Comparison of ENCODE assay signal across 18 mouse cellular contexts in the genomic region with DNA sequence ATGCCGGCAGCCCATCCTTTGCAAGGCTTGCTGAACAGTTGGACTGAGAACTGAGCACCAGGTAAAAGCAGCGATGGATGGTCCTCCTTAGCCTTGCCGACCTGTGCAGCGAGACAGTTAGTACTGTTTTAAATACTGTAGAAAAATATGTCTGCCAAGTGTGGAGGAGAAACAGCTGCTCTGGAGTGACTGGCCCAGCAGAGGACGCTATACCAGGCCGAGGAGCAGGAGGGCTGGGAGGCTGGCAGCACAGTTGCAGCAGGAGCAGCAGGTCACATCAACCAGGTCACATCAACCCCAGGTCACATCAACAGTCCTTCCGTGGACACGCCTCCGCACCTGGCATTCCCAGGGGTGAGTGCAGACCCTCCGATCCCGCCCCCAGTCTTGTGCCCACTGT. TPM values are rescaled to one million over a fixed set of nuclear protein-coding genes. Genes with fewer than 3 reads are reported as not detected.
"Had no signal": no experiment of that assay in that cellular context is flagged by ENCODE, and none has a peak within 500 bp of the region (broad histone marks: within the 10 kb centered on the region; RNA-seq: fewer than 3 reads in every experiment).

No protein-coding gene starts in this region.

- H3K27me3 ChIP-seq: limb, embryonic 13.5 days; neural tube, embryonic 12.5 days had no signal

- H3K4me2 ChIP-seq: limb, embryonic 13.5 days; liver, embryonic 11.5 days; lung, embryonic 14.5 days; neural tube, embryonic 12.5 days had no signal

- H3K9me3 ChIP-seq: limb, embryonic 13.5 days; megakaryocyte, embryonic 14.5 days; neural tube, embryonic 12.5 days had no signal

- H3K9ac ChIP-seq: limb, embryonic 13.5 days; lung, embryonic 14.5 days; neural tube, embryonic 12.5 days had no signal

- H3K4me1 ChIP-seq: megakaryocyte, embryonic 14.5 days had no signal

- ATAC-seq: intestine, postnatal 0 days had no signal

- H3K4me3 ChIP-seq: layer of hippocampus, adult 2 months; limb, embryonic 13.5 days; megakaryocyte, embryonic 14.5 days; neural tube, embryonic 12.5 days had no signal

- DNase-seq: kidney, adult 9 months; kidney, postnatal 36 days; lung, embryonic 14.5 days; lung, postnatal 10 days; midbrain, embryonic 14.5 days; right cerebral cortex, postnatal 4 days; spleen, adult 18-20 months; thymus, adult 2 months; thymus, postnatal 36 days had no signal

- H3K27ac ChIP-seq: kidney, postnatal 0 days; layer of hippocampus, adult 2 months; limb, embryonic 13.5 days; macrophage; neural tube, embryonic 12.5 days had no signal

RNA-seq across cellular contexts. Expression of gene Kctd15, which starts 16.7 kb away (rescaled TPM):
- total RNA-seq: neutrophil, adult 5-6 weeks had no signal
- polyA plus RNA-seq: macrophage had no signal
